Mouse (Mus musculus) CD4-positive naive resting alpha-beta T cell, adult 76 days (primary cell): ENCODE data around the gene Card10. TPM values are rescaled to one million over a fixed set of nuclear protein-coding genes. Genes with fewer than 3 reads are reported as not detected.

ENCODE experiments used
- total RNA-seq: library from RNA; stranded (reverse); gene quantifications from one replicate; pipeline ENCODE4 v1.2.4, GENCODE M21; 2023

Card10 gene
- total RNA-seq = 0.41 TPM

DNA sequence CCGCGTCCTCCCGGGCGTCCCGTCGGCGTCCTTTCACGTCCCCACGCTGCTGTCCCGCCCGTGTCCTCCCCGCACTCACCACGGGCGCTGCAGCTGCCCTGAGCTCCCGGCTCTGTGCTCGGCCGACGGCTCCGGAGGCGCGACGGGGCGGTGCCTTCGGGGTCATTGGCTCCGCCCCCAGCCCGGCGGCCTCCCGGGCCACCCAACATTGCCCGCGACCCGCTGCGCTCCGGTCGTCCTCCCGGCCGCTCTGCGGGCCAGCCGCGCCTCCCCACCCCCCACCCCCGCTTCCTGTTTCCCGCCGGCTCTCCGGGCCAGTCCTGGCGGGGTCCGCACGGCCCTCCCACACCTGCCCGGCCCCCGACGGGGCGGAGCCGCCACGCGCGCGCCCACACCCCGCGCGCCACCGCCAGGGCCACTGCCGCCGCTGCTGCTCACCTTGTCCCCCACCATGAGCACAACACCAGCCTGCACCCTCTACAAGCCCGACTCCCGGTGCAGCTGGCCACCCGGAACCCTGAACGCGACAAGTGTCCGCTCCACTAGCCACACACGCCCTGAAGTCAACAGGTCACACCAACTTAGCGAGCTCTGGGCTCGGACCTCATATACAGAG, at the start of gene Card10:
Gene Card10 (minus strand): TSS at position 267 of the 616 bp plus-strand sequence.

DNA sequence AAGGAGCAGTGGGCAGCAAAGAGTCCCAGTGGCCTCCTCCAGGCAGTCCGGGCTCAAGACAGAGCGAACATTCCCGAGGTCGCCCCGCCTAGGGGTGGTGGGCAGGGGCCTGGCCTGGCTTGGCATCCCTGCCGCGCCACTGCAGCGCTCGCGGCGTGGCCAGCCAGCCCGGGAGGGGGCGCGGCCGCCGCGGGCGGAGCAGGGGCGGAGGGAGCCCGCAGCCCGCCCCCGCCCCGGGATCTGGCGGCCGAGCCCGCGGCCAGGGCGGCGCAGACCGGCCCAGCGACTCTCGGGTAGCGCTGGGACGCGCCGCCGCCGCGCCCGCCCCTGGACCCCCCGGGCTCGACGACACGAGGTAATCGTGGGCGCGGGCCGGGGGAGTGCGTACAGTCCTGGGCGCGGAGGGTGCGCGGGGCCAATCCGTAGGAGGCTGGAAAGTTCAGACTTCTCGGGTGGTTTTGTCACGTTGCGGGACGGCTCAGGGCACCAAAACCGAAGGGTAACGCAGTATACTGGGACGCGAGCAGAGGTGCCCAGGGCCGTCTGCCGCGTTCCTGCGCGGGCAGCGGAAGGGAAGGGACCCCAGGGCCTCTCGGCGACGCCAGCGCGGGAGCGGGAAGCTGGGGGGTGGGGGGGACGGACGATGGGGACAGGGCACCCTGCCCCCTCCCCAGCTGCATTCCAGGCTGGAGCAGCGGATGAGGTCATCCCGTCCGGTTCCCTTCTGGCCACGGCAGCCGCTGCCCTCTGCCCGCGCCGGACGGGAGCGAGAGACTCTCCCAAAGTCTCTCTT, 39.7 kb upstream of the Card10 start, which contains the start of gene Cdc42ep1:
Gene Cdc42ep1 (plus strand): TSS at position 254 of the 793 bp plus-strand sequence.

DNA sequence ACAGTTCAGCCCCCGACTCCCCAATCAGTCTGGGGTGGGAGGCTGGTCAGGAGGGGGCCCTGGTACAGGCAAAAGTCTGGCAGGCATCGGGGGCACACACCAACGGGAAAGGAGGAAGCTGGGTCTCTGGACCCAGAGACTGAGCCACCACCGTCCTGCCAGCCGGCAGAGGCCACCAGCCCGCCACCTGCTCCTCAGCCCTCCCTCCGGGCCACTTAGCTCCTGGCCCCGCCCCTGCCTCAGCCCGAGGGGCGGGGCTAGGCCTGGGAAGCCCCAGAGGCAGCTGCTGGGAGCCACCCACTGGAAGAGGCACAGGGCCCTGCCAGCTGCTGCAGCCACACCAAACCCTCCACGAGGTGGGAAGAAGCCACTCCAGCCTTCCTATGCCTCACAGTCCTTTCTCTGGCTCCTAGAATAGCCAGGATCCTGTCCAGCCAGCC, 29.5 kb downstream of the Card10 start, which contains the start of gene Mfng:
Gene Mfng (minus strand): TSS at position 186 of the 440 bp plus-strand sequence.

Other genes with a start within 250 kb of the Card10 start
- 751 TPM for gene Rac2, start 230.3 kb downstream of the Card10 start, total RNA-seq
- gene Cyth4, start 206.0 kb downstream of the Card10 start, total RNA-seq = 99.9 TPM
- gene Elfn2, start 84.3 kb downstream of the Card10 start, total RNA-seq = 0.79 TPM
- 103 TPM for gene Mfng, start 29.6 kb downstream of the Card10 start, total RNA-seq
- not detected for gene Cdc42ep1, start 39.6 kb upstream of the Card10 start, total RNA-seq
- not detected for gene Lgals2, start 52.5 kb upstream of the Card10 start, total RNA-seq
- gene Gga1, start 74.1 kb upstream of the Card10 start, total RNA-seq = 73.2 TPM
- gene Gm49510, start 96.6 kb upstream of the Card10 start, total RNA-seq = 1.5 TPM
- gene Sh3bp1, start 96.7 kb upstream of the Card10 start, total RNA-seq = 170 TPM
- 9.1 TPM for gene Pdxp, start 110.9 kb upstream of the Card10 start, total RNA-seq
- gene Lgals1, start 123.7 kb upstream of the Card10 start, total RNA-seq = 61.8 TPM
- 44.7 TPM for gene Nol12, start 131.9 kb upstream of the Card10 start, total RNA-seq
- 33.9 TPM for gene Triobp, start 144.7 kb upstream of the Card10 start, total RNA-seq
- 9.1 TPM for gene H1f0, start 225.4 kb upstream of the Card10 start, total RNA-seq
- not detected for gene Galr3, start 238.8 kb upstream of the Card10 start, total RNA-seq